Mouse (Mus musculus) neutrophil, adult 83 days (primary cell): Measurements from ENCODE around the gene Vmn1r169. TPM values are rescaled to one million over a fixed set of nuclear protein-coding genes. Genes with fewer than 3 reads are reported as not detected.

ENCODE experiments used
- total RNA-seq, 2 experiments: library from RNA; stranded (reverse); gene quantifications; one replicate each; pipeline ENCODE4 v1.2.4; 2023

Vmn1r169 gene
- total RNA-seq: not detected

DNA sequence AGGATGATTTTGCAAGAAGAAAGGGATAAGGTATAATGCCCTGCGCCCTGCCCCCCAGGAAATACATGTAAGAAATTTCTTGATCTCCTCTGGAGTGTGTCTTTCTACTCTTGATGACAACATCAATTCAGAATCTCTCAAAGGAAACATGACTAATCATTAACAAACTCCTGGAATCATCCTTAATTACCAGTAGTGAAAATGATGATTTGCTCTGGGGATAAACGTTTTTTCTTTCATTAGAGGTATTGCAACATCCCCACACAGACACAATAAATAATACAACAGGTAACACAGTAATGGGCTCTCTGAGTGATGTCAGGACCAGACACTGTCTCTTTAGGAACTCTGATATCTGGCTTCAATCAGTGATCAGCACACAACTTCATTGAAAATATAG lies at the start of gene Vmn1r169:
Gene Vmn1r169, plus strand, starts transcription at position 301 of the 400 bp plus-strand sequence.

GRCm38 (mm10) chr7:23539432-23539831 lies 35.9 kb upstream of the Vmn1r169 start, which contains the start of gene Vmn1r168:
Vmn1r168 (plus strand) TSS chr7:23539732.

GRCm38 (mm10) chr7:23605875-23606274 lies 30.5 kb downstream of the Vmn1r169 start, which contains the start of gene Vmn1r170:
Vmn1r170 (plus strand) TSS chr7:23606175.

Other genes with a start within 250 kb of the Vmn1r169 start
- gene Nlrp5, start 189.6 kb upstream of the Vmn1r169 start, total RNA-seq: not detected
- not detected for gene Vmn1r167, start 68.3 kb upstream of the Vmn1r169 start, total RNA-seq
- gene Vmn1r168, start 35.8 kb upstream of the Vmn1r169 start, total RNA-seq: not detected
- gene Vmn1r170, start 30.6 kb downstream of the Vmn1r169 start, total RNA-seq: not detected
- not detected for gene Vmn1r171, start 55.2 kb downstream of the Vmn1r169 start, total RNA-seq
- gene Vmn1r172, start 82.8 kb downstream of the Vmn1r169 start, total RNA-seq: not detected
- gene Vmn1r173, start 125.2 kb downstream of the Vmn1r169 start, total RNA-seq: not detected
- not detected for gene Vmn1r174, start 176.7 kb downstream of the Vmn1r169 start, total RNA-seq
- gene Vmn1r175, start 235.1 kb downstream of the Vmn1r169 start, total RNA-seq: not detected